Comparison of ENCODE assay signal across 45 mouse cellular contexts in genomic region chr11:83768976-83769375, GRCm38 (mm10). TPM values are rescaled to one million over a fixed set of nuclear protein-coding genes. Genes with fewer than 3 reads are reported as not detected.
"Had no signal": no experiment of that assay in that cellular context is flagged by ENCODE, and none has a peak within 500 bp of the region (broad histone marks: within the 10 kb centered on the region; RNA-seq: fewer than 3 reads in every experiment).

No protein-coding gene starts in this region.

- H3K27ac ChIP-seq: heart, embryonic 10.5 days; heart, embryonic 13.5 days; heart, embryonic 15.5 days; hindbrain, embryonic 10.5 days; hindbrain, embryonic 12.5 days; hindbrain, embryonic 13.5 days; hindbrain, embryonic 14.5 days; hindbrain, embryonic 15.5 days; hindbrain, postnatal 0 days; intestine, embryonic 15.5 days; kidney, embryonic 15.5 days; kidney, postnatal 0 days; layer of hippocampus, adult 2 months had no signal

- H3K9me3 ChIP-seq: heart, embryonic 10.5 days; heart, embryonic 12.5 days; heart, embryonic 13.5 days; heart, embryonic 15.5 days; hindbrain, embryonic 10.5 days; hindbrain, embryonic 12.5 days; hindbrain, embryonic 13.5 days; hindbrain, embryonic 15.5 days; intestine, embryonic 15.5 days; kidney, embryonic 15.5 days had no signal

- DNase-seq: heart, postnatal 10 days; heart, postnatal 14 days; heart, postnatal 36 days; heart, postnatal 4 days; kidney, adult 11 months; kidney, adult 18-20 months; kidney, adult 2 months; kidney, adult 8-10 months; kidney, adult 9 months; kidney, postnatal 10 days; kidney, postnatal 14 days; kidney, postnatal 25 days; kidney, postnatal 36 days; kidney, postnatal 4 days; layer of hippocampus, adult 9-11 months; layer of hippocampus, postnatal 36 days had no signal

- H3K4me2 ChIP-seq: heart, embryonic 11.5 days; heart, embryonic 12.5 days; heart, embryonic 13.5 days; heart, embryonic 15.5 days; hindbrain, embryonic 12.5 days; hindbrain, embryonic 13.5 days; hindbrain, embryonic 14.5 days; hindbrain, embryonic 15.5 days; intestine, embryonic 15.5 days; kidney, embryonic 15.5 days had no signal

- H3K9ac ChIP-seq: heart, embryonic 12.5 days; heart, embryonic 13.5 days; heart, embryonic 15.5 days; hindbrain, embryonic 12.5 days; hindbrain, embryonic 13.5 days; hindbrain, embryonic 14.5 days; hindbrain, embryonic 15.5 days; intestine, embryonic 15.5 days; kidney, embryonic 15.5 days had no signal

- ATAC-seq: hindbrain, embryonic 16.5 days; hindbrain, postnatal 0 days; inflammation-experienced regulatory T-cells, adult 6 months; intestine, embryonic 15.5 days; intestine, embryonic 16.5 days; intestine, postnatal 0 days had no signal

- H3K27me3 ChIP-seq: heart, embryonic 12.5 days; heart, embryonic 13.5 days; heart, embryonic 15.5 days; hindbrain, embryonic 12.5 days; hindbrain, embryonic 13.5 days; hindbrain, embryonic 15.5 days; intestine, embryonic 15.5 days; kidney, embryonic 15.5 days had no signal

- H3K4me3 ChIP-seq: heart, embryonic 10.5 days; heart, embryonic 12.5 days; heart, embryonic 13.5 days; heart, embryonic 15.5 days; hindbrain, embryonic 10.5 days; hindbrain, embryonic 12.5 days; hindbrain, embryonic 13.5 days; hindbrain, embryonic 15.5 days; intestine, embryonic 15.5 days; kidney, embryonic 15.5 days; layer of hippocampus, adult 2 months had no signal

- H3K4me1 ChIP-seq: heart, embryonic 10.5 days; heart, embryonic 12.5 days; heart, embryonic 13.5 days; heart, embryonic 15.5 days; hindbrain, embryonic 10.5 days; hindbrain, embryonic 12.5 days; hindbrain, embryonic 13.5 days; hindbrain, embryonic 15.5 days; intestine, embryonic 15.5 days; kidney, embryonic 15.5 days had no signal

RNA-seq across cellular contexts. Expression of gene Wfdc21, which starts 22.2 kb away (rescaled TPM):
- total RNA-seq: heart, postnatal 10 days; heart, postnatal 25 days; heart, postnatal 36 days; heart, postnatal 4 days; hindbrain, postnatal 0 days; layer of hippocampus, adult 18-20 months; layer of hippocampus, adult 2 months; layer of hippocampus, adult 8-10 months; layer of hippocampus, postnatal 10 days; layer of hippocampus, postnatal 14 days; layer of hippocampus, postnatal 25 days; layer of hippocampus, postnatal 36 days; left cerebral cortex, adult 18-20 months had no signal
- polyA plus RNA-seq: heart, embryonic 10.5 days; heart, embryonic 11.5 days; heart, embryonic 12.5 days; heart, embryonic 13.5 days; heart, embryonic 14.5 days; hindbrain, embryonic 10.5 days; hindbrain, embryonic 11.5 days; hindbrain, embryonic 12.5 days; hindbrain, embryonic 13.5 days; hindbrain, embryonic 14.5 days; hindbrain, embryonic 15.5 days; hindbrain, embryonic 16.5 days; inflammation-experienced regulatory T-cells, adult 6 months; intestine, embryonic 15.5 days; intestine, postnatal 0 days; kidney, embryonic 14.5 days had no signal
